In genomic region chr9:103117495-103117894, GRCm38 (mm10) we compare ENCODE assay signal across 20 mouse cellular contexts. TPM values are rescaled to one million over a fixed set of nuclear protein-coding genes. Genes with fewer than 3 reads are reported as not detected.
DNase-seq lines count a peak whose midpoint lies in the region; ATAC-seq and TF ChIP-seq lines count a peak whose summit lies in the region.
"Had no signal": no experiment of that assay in that cellular context is flagged by ENCODE, and none has a peak within 500 bp of the region (broad histone marks: within the 10 kb centered on the region; RNA-seq: fewer than 3 reads in every experiment).

No protein-coding gene starts in this region.

- no peak overlapping the region for H3K27ac ChIP-seq in forebrain, embryonic 14.5 days (ENCODE audit: low read depth, low read length)
- H3K27ac ChIP-seq in forebrain, postnatal 0 days (ENCODE audit: low read depth, low read length), result no peak overlapping the region
- peak overlapping the region; percentile 87 for H3K27ac ChIP-seq in hindbrain, embryonic 10.5 days
- H3K27ac ChIP-seq in midbrain, embryonic 11.5 days (ENCODE audit: low read depth, low read length), result peak overlapping the region; percentile 25; the same call in 1 of the 2 replicates
- H3K27ac ChIP-seq: embryonic facial prominence, embryonic 12.5 days; limb, embryonic 15.5 days had no signal

- TF ChIP-seq CTCF in forebrain, postnatal 0 days (IDR thresholded peaks at IDR 0.05; ENCODE audit: low read depth), result no peak
- TF ChIP-seq CTCF in brain, embryonic 14.5 days (IDR thresholded peaks at IDR 0.05; ENCODE audit: borderline replicate concordance, extremely low read depth, insufficient read depth, insufficient read length), result no peak

- intact Hi-C loops in heart, postnatal 14 days (cut with DNase I), result no loop called here

- no peak overlapping the region for H3K4me3 ChIP-seq in forebrain, embryonic 14.5 days (ENCODE audit: low read depth, low read length)
- H3K4me3 ChIP-seq in forebrain, postnatal 0 days (ENCODE audit: low read depth, low read length), result no peak overlapping the region
- H3K4me3 ChIP-seq in hindbrain, embryonic 10.5 days, result no peak overlapping the region
- no peak overlapping the region for H3K4me3 ChIP-seq in midbrain, embryonic 11.5 days (ENCODE audit: low read depth, low read length)
- H3K4me3 ChIP-seq: embryonic facial prominence, embryonic 12.5 days; limb, embryonic 15.5 days; myocyte had no signal

- no peaks in the 10 kb centered on the region for H3K9me3 ChIP-seq in forebrain, embryonic 14.5 days (replicated peaks; ENCODE audit: control insufficient read depth, low read length)
- no peaks in the 10 kb centered on the region for H3K9me3 ChIP-seq in forebrain, postnatal 0 days (ENCODE audit: low read length)
- no peaks in the 10 kb centered on the region for H3K9me3 ChIP-seq in hindbrain, embryonic 10.5 days
- H3K9me3 ChIP-seq in midbrain, embryonic 11.5 days (ENCODE audit: control insufficient read depth, low read length), result no peaks in the 10 kb centered on the region
- H3K9me3 ChIP-seq: embryonic facial prominence, embryonic 12.5 days; limb, embryonic 15.5 days had no signal

- H3K27me3 ChIP-seq in forebrain, embryonic 14.5 days (replicated peaks; ENCODE audit: control insufficient read depth, insufficient read depth, low read length), result no peaks in the 10 kb centered on the region
- H3K27me3 ChIP-seq in forebrain, postnatal 0 days (ENCODE audit: insufficient read depth, low read length), result no peaks in the 10 kb centered on the region
- H3K27me3 ChIP-seq in hindbrain, embryonic 10.5 days (ENCODE audit: insufficient read depth, poor library complexity, severe bottlenecking), result peaks cover 26% of the 10 kb centered on the region
- H3K27me3 ChIP-seq in midbrain, embryonic 11.5 days (ENCODE audit: control insufficient read depth, insufficient read depth, low read length), result no peaks in the 10 kb centered on the region
- H3K27me3 ChIP-seq: Patski had no signal

- WGBS in forebrain, embryonic 14.5 days, result 45% methylated on average over 5 of the region's 5 CpGs
- 38% methylated on average over 5 of the region's 5 CpGs for WGBS in forebrain, postnatal 0 days
- WGBS in hindbrain, embryonic 10.5 days, result 23% methylated on average over 5 of the region's 5 CpGs
- 40% methylated on average over 5 of the region's 5 CpGs for WGBS in midbrain, embryonic 11.5 days

- DNase-seq in forebrain, embryonic 14.5 days (ENCODE audit: low spot score), result peak; percentile 25
- DNase-seq in forebrain, postnatal 0 days, result no peak
- peak; percentile 70 for DNase-seq in brain, embryonic 14.5 days (ENCODE audit: low read depth)
- peak; percentile 78 for DNase-seq in hindbrain, embryonic 10.5 days (ENCODE audit: low spot score)
- DNase-seq in midbrain, embryonic 11.5 days (ENCODE audit: low spot score, missing footprints), result peak; percentile 88
- DNase-seq in frontal cortex, postnatal 36 days (ENCODE audit: low spot score in 2 of 2), result no peak
- DNase-seq in heart, postnatal 14 days, result no peak
- no peak for DNase-seq in c-Kit-positive CD71-positive TER-119-positive erythroid progenitor cells, embryonic 14.5 days (ENCODE audit: low spot score)
- DNase-seq: adrenal gland, postnatal 25 days; cerebellum, postnatal 10 days; kidney, adult 2 months; kidney, postnatal 36 days; lung, postnatal 10 days; right cerebral cortex, postnatal 14 days; thymus, postnatal 36 days had no signal

- peaks cover 20% of the 10 kb centered on the region for H3K4me1 ChIP-seq in forebrain, embryonic 14.5 days (ENCODE audit: control insufficient read depth, insufficient read depth, low read length)
- peaks cover 9% of the 10 kb centered on the region for H3K4me1 ChIP-seq in forebrain, postnatal 0 days (ENCODE audit: insufficient read depth)
- peaks cover 81% of the 10 kb centered on the region for H3K4me1 ChIP-seq in hindbrain, embryonic 10.5 days (replicated peaks)
- H3K4me1 ChIP-seq in midbrain, embryonic 11.5 days (ENCODE audit: control insufficient read depth, insufficient read depth, low read length), result peaks cover 25% of the 10 kb centered on the region

- no peak for TF ChIP-seq POLR2A in brain, embryonic 14.5 days (IDR thresholded peaks at IDR 0.05; ENCODE audit: borderline replicate concordance, extremely low read depth, insufficient read depth, insufficient read length, poor library complexity, severe bottlenecking)

- no peak for ATAC-seq in forebrain, embryonic 14.5 days
- ATAC-seq in forebrain, postnatal 0 days, result no peak
- ATAC-seq in midbrain, embryonic 11.5 days (ENCODE audit: low FRiP score), result peak; percentile 63
- ATAC-seq: activated CD4-positive, CD25-positive, alpha-beta regulatory T cell, adult 4 months; Patski had no signal

- H3K4me2 ChIP-seq in forebrain, embryonic 14.5 days (ENCODE audit: low read length), result no peak overlapping the region
- H3K4me2 ChIP-seq in forebrain, postnatal 0 days (ENCODE audit: low read depth), result no peak overlapping the region
- H3K4me2 ChIP-seq in midbrain, embryonic 11.5 days, result no peak overlapping the region
- H3K4me2 ChIP-seq: embryonic facial prominence, embryonic 12.5 days; limb, embryonic 15.5 days had no signal

- H3K9ac ChIP-seq in forebrain, embryonic 14.5 days (ENCODE audit: low read length), result no peak overlapping the region
- H3K9ac ChIP-seq in forebrain, postnatal 0 days, result no peak overlapping the region
- no peak overlapping the region for H3K9ac ChIP-seq in midbrain, embryonic 11.5 days (ENCODE audit: low read length)
- H3K9ac ChIP-seq: embryonic facial prominence, embryonic 12.5 days; limb, embryonic 15.5 days had no signal

- H3K36me3 ChIP-seq in forebrain, embryonic 14.5 days (ENCODE audit: control insufficient read depth, insufficient read depth, low read length), result peaks cover 11% of the 10 kb centered on the region
- H3K36me3 ChIP-seq in forebrain, postnatal 0 days (ENCODE audit: insufficient read depth), result peaks cover 2% of the 10 kb centered on the region; the same call in 1 of the 2 replicates
- peaks cover 25% of the 10 kb centered on the region; the same call in 1 of the 2 replicates for H3K36me3 ChIP-seq in hindbrain, embryonic 10.5 days
- H3K36me3 ChIP-seq in midbrain, embryonic 11.5 days (ENCODE audit: control insufficient read depth, insufficient read depth, low read length), result no peaks in the 10 kb centered on the region
- H3K36me3 ChIP-seq: embryonic facial prominence, embryonic 12.5 days; limb, embryonic 15.5 days had no signal

RNA-seq across cellular contexts. Expression of gene Rab6b, which starts 5.9 kb away (rescaled TPM):
- 32.5 and 40.5 TPM in 2 replicates for polyA plus RNA-seq in forebrain, embryonic 14.5 days (2014; fragmentation: Nextera tagmentation; extraction: Ambion mirVana)
- 120 and 145 TPM in 2 replicates for total RNA-seq in forebrain, postnatal 0 days (2014; rRNA removed)
- polyA plus RNA-seq in forebrain, postnatal 0 days (2015; fragmentation: Nextera tagmentation; extraction: Ambion mirVana), result 81.0 and 133 TPM in 2 replicates
- polyA plus RNA-seq in brain, embryonic 14.5 days (2012; rRNA removed), result 54.5 and 125 TPM in 2 replicates
- polyA plus RNA-seq in hindbrain, embryonic 10.5 days (2016; fragmentation: Nextera tagmentation; extraction: Ambion mirVana), result 17.0 and 29.0 TPM in 2 replicates
- 16.5 and 16.7 TPM in 2 replicates for polyA plus RNA-seq in midbrain, embryonic 11.5 days (2014; fragmentation: Nextera tagmentation; extraction: Ambion mirVana)
- 1 to 10 TPM; 1.5 to 1.8 TPM for total RNA-seq in heart, postnatal 14 days (2021)

Comparison
In these comparisons a context has a peak if more than half of its experiments do, and no peak if none do; other contexts are left out.
1. DNase-seq: peak in forebrain, embryonic 14.5 days (single experiment), brain, embryonic 14.5 days (single experiment), hindbrain, embryonic 10.5 days (single experiment) and midbrain, embryonic 11.5 days (single experiment); none in forebrain, postnatal 0 days (single experiment), frontal cortex, postnatal 36 days (0 of 2), heart, postnatal 14 days (0 of 2) and c-Kit-positive CD71-positive TER-119-positive erythroid progenitor cells, embryonic 14.5 days (single experiment).
2. H3K27ac ChIP-seq: peak in hindbrain, embryonic 10.5 days (single experiment) and midbrain, embryonic 11.5 days (single experiment); none in forebrain, embryonic 14.5 days (single experiment) and forebrain, postnatal 0 days (single experiment).